Mouse (Mus musculus): Measurements from ENCODE around the gene St3gal5. TPM values are rescaled to one million over a fixed set of nuclear protein-coding genes. Genes with fewer than 3 reads are reported as not detected.
A peak's percentile ranks its signal among the peaks of the same experiment; 100 is the strongest.

The St3gal5 gene
- polyA plus RNA-seq, 1 experiment: 27.7 TPM

DNA sequence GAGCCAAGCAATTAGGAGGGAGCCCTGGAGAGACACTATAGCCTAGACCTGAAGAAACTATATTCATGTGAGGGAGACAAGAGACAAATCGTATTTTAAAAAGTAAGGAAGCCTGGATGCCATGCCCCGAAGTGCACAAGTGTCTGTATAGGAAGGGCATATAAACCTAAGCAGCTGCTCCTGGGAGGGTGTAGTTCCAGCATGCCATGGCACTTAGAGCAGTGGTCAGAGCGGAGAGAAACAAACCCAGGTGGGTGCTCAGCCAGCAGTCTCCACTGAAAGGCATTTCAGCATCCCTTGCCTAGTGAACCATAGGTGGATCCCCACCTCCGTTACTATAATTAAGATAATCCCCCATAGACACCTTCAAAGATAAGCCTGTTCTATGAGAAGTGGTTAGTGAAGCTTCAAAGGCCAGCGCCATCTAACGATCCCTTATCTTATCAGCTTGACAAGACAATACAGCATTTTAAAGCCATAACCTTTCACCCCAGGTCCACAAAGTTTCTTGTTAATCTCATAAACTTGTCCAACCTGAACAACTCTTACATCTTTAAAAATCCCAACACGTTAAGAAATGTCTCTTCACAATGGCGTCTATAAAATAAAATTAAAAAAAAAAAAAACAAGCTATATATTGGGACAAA lies 20.1 kb downstream of the St3gal5 start:
- TF ChIP-seq CTCF (IDR thresholded peaks at IDR 0.05; ENCODE audit: control insufficient read depth, insufficient read depth, insufficient replicate concordance, low read depth, low read length) (no peak), POLR2A (IDR thresholded peaks at IDR 0.05; ENCODE audit: control insufficient read depth, low read depth, low read length) (no peak)
- Histone ChIP-seq H3K27me3 (ENCODE audit: control insufficient read depth, insufficient read depth, low read length) (no peaks in the 10 kb centered on the region), H3K36me3 (ENCODE audit: control insufficient read depth, insufficient read depth, low read length) (no peaks in the 10 kb centered on the region), H3K4me1 (ENCODE audit: control insufficient read depth, insufficient read depth, low read length) (peaks cover 2% of the 10 kb centered on the region; the same call in 1 of the 2 replicates), H3K27ac (ENCODE audit: control insufficient read depth, insufficient read depth, low read depth, low read length) (no peak overlapping the region), H3K4me3 (ENCODE audit: control insufficient read depth, low read depth, low read length) (no peak overlapping the region)

DNA sequence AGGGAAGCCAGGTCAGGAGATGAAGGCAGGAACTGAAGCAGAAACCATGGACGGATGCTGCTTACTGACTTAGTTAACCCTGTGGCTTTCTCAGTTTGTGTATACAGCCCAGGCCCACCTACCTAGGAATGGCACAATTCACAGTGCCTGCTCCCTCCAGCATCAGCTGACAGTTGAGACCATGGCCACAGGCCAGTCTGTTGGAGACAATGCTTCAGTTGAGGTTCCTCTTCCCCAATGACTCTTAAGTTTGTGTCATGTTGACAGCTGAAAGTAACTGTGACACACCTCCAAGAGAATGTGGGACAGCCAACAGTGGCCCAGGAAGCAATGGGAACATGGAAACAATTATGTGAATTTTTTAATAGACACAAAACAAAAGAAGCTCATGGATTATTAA lies 22.5 kb downstream of the St3gal5 start:
- Histone ChIP-seq H3K27ac (ENCODE audit: control insufficient read depth, insufficient read depth, low read depth, low read length) (no peak overlapping the region), H3K4me1 (ENCODE audit: control insufficient read depth, insufficient read depth, low read length) (peaks cover 7% of the 10 kb centered on the region), H3K4me3 (ENCODE audit: control insufficient read depth, low read depth, low read length) (no peak overlapping the region), H3K36me3 (ENCODE audit: control insufficient read depth, insufficient read depth, low read length) (no peaks in the 10 kb centered on the region), H3K27me3 (ENCODE audit: control insufficient read depth, insufficient read depth, low read length) (no peaks in the 10 kb centered on the region)
- TF ChIP-seq CTCF (IDR thresholded peaks at IDR 0.05; ENCODE audit: control insufficient read depth, insufficient read depth, insufficient replicate concordance, low read depth, low read length): no peak
- no peak for TF ChIP-seq POLR2A (IDR thresholded peaks at IDR 0.05; ENCODE audit: control insufficient read depth, low read depth, low read length)

DNA sequence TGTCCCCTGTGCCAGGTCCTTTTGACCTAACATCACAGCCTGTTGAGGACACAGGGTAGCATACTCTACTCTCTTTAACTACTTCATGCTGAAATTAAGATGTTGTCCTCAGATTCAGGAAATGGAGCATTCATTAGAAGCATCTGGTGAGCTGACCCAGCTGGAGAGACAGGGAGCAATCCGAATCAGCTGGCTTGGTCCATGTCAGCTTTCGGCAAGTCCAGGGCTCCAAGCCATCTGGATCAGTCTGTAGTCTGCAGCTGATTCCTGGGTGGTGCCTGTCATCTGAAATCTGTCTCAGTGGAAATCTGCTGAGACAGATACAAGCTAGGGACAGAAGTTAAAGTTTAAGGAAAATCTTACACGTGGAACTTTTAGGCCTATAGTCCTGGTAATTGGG lies 23.9 kb downstream of the St3gal5 start:
- peaks cover 7% of the 10 kb centered on the region for H3K4me1 ChIP-seq (ENCODE audit: control insufficient read depth, insufficient read depth, low read length)
- H3K27ac ChIP-seq (ENCODE audit: control insufficient read depth, insufficient read depth, low read depth, low read length): no peak overlapping the region
- H3K4me3 ChIP-seq (ENCODE audit: control insufficient read depth, low read depth, low read length): peak overlapping the region; percentile 5
- H3K36me3 ChIP-seq (ENCODE audit: control insufficient read depth, insufficient read depth, low read length): no peaks in the 10 kb centered on the region
- TF ChIP-seq POLR2A (IDR thresholded peaks at IDR 0.05; ENCODE audit: control insufficient read depth, low read depth, low read length) (no peak), CTCF (IDR thresholded peaks at IDR 0.05; ENCODE audit: control insufficient read depth, insufficient read depth, insufficient replicate concordance, low read depth, low read length) (no peak)
- no peaks in the 10 kb centered on the region for H3K27me3 ChIP-seq (ENCODE audit: control insufficient read depth, insufficient read depth, low read length)

DNA sequence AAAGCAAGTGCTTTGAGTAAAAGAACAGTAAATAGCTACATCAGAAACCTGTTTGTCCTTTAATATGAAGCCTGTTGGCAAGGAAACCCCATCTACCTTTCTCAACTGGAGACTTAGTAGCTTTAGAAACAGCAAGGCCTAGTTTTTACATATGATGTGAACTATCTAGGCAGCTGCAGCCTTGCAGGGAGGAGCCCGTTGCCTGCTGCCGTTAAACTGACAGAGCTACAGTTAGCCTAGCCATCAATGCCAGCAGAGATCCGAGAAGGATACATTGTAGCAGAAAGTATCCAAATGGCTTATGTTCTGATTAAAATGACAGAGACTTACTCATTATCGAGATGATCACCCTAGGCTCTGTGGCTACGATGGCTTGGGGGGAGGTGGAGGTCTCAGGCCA lies 25.1 kb downstream of the St3gal5 start:
- Histone ChIP-seq H3K4me1 (ENCODE audit: control insufficient read depth, insufficient read depth, low read length) (peaks cover 7% of the 10 kb centered on the region), H3K27ac (ENCODE audit: control insufficient read depth, insufficient read depth, low read depth, low read length) (peak overlapping the region; percentile 88), H3K36me3 (ENCODE audit: control insufficient read depth, insufficient read depth, low read length) (no peaks in the 10 kb centered on the region), H3K4me3 (ENCODE audit: control insufficient read depth, low read depth, low read length) (peak overlapping the region; percentile 86), H3K27me3 (ENCODE audit: control insufficient read depth, insufficient read depth, low read length) (no peaks in the 10 kb centered on the region)
- TF ChIP-seq CTCF (IDR thresholded peaks at IDR 0.05; ENCODE audit: control insufficient read depth, insufficient read depth, insufficient replicate concordance, low read depth, low read length) (no peak), POLR2A (IDR thresholded peaks at IDR 0.05; ENCODE audit: control insufficient read depth, low read depth, low read length) (0 out of 2 replicates have a peak, but pooled peaks have one; percentile 21)

DNA sequence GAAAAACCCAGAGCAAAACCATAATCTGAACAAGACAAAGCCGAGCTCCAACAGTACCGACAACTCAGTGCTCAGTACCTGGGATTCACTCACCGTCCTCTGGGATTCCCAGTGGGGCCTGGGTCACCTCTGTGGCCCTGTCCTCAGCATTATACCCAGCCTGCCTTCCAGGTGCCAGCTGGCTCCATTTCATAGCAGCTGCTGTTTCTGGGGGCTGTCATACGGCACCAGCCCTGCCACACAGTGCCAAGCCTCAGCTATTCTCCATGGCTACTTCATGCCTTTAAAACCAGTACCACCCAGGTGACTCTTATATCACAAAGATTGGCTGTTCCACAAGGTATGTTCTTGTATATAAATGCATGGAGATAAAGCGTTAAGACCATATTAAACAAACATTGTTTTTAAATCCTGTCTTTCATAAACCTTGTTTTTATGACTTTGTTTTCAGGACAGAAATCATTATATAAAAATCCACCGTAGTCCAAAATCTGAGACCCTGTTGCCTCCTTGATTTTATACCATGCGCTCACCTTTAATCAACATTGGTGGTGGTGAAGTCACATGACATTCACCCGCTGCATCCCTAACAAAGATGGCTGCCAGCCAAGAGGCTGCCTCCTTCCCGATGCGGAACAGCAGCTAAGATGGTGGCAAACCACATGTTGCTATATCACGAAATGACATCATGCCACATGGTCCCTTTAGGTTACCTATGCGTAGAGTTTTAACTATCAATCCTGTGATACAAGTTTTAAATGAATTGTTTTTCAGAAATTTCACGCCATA lies 27.1 kb downstream of the St3gal5 start:
- no peaks in the 10 kb centered on the region for H3K27me3 ChIP-seq (ENCODE audit: control insufficient read depth, insufficient read depth, low read length)
- no peak overlapping the region for H3K27ac ChIP-seq (ENCODE audit: control insufficient read depth, insufficient read depth, low read depth, low read length)
- H3K4me1 ChIP-seq (ENCODE audit: control insufficient read depth, insufficient read depth, low read length): peaks cover 7% of the 10 kb centered on the region
- TF ChIP-seq CTCF (IDR thresholded peaks at IDR 0.05; ENCODE audit: control insufficient read depth, insufficient read depth, insufficient replicate concordance, low read depth, low read length): no peak
- TF ChIP-seq POLR2A (IDR thresholded peaks at IDR 0.05; ENCODE audit: control insufficient read depth, low read depth, low read length): no peak
- no peaks in the 10 kb centered on the region for H3K36me3 ChIP-seq (ENCODE audit: control insufficient read depth, insufficient read depth, low read length)
- no peak overlapping the region for H3K4me3 ChIP-seq (ENCODE audit: control insufficient read depth, low read depth, low read length)

DNA sequence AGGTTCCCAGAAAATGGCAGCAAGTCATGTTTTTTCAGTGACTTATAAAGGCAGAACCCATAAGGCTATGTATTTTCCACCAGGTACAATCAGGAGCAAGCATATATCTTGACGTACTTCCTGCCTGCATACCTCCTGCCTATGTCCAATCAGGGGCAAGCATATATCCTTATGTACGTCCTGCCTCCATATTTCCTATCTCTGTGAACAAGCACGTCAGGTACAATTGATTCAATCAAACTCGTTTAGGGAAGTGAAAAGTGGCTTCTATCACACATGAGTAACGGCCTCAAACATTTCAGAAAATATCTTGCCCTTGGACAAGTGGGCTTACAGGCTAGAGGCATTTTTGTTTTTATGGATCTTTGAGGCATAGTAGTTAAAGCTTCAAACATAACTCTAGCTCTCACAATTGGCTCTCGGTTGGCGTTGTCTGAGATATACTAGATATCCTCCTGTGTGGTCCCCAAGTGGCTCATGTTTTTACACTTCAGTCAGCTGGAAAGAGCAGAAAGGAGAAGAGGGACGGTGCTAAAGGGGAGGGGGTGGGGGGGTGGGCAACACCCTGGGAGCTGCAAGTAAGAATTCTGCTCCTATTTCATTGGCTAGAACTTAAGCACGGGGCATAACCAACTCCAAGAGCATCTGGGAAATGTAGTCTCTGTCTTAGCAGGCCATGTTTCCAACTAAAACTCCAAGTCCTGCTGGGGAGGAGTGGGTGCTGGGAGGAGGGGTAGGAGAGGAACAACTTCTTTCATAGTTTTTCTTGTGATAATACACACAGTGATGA lies 28.9 kb downstream of the St3gal5 start:
- TF ChIP-seq CTCF (IDR thresholded peaks at IDR 0.05; ENCODE audit: control insufficient read depth, insufficient read depth, insufficient replicate concordance, low read depth, low read length) (no peak), POLR2A (IDR thresholded peaks at IDR 0.05; ENCODE audit: control insufficient read depth, low read depth, low read length) (no peak)
- H3K27ac ChIP-seq (ENCODE audit: control insufficient read depth, insufficient read depth, low read depth, low read length): no peak overlapping the region

DNA sequence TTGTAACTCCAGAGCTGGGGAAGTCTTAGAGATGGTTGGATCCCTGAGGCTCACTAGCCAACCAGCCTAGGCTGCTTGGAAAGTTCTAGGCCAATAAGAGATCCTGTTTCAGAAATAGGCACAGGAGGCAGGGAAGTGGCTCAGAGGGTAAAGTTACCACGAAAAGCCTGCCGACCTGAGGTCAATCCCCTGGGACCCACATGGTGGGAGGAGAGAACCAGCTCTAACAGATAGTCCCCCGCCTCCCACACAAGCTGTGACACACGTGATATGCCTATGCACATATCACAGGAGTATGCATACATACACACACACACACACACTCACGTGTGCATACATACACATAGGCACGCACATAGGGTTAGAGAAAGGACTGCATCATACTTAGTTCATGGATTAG lies 32.7 kb downstream of the St3gal5 start:
- H3K36me3 ChIP-seq (ENCODE audit: control insufficient read depth, insufficient read depth, low read length): no peaks in the 10 kb centered on the region; the same call in 1 of the 2 replicates
- no peaks in the 10 kb centered on the region for H3K27me3 ChIP-seq (ENCODE audit: control insufficient read depth, insufficient read depth, low read length)
- no peak for TF ChIP-seq CTCF (IDR thresholded peaks at IDR 0.05; ENCODE audit: control insufficient read depth, insufficient read depth, insufficient replicate concordance, low read depth, low read length)
- no peak for TF ChIP-seq POLR2A (IDR thresholded peaks at IDR 0.05; ENCODE audit: control insufficient read depth, low read depth, low read length)
- H3K27ac ChIP-seq (ENCODE audit: control insufficient read depth, insufficient read depth, low read depth, low read length): no peak overlapping the region
- no peaks in the 10 kb centered on the region for H3K4me1 ChIP-seq (ENCODE audit: control insufficient read depth, insufficient read depth, low read length)
- H3K4me3 ChIP-seq (ENCODE audit: control insufficient read depth, low read depth, low read length): no peak overlapping the region

More for the DNA sequence above, 28.9 kb downstream of the St3gal5 start:
- Histone ChIP-seq H3K4me3 (ENCODE audit: control insufficient read depth, low read depth, low read length) (no peak overlapping the region), H3K27me3 (ENCODE audit: control insufficient read depth, insufficient read depth, low read length) (no peaks in the 10 kb centered on the region), H3K36me3 (ENCODE audit: control insufficient read depth, insufficient read depth, low read length) (no peaks in the 10 kb centered on the region), H3K4me1 (ENCODE audit: control insufficient read depth, insufficient read depth, low read length) (peaks cover 6% of the 10 kb centered on the region)
